Mouse (Mus musculus): ENCODE measurements around the gene Zswim5. TPM values are rescaled to one million over a fixed set of nuclear protein-coding genes. Genes with fewer than 3 reads are reported as not detected.

Gene Zswim5
- polyA plus RNA-seq, 1 experiment from 2014 or later: 1.4 TPM

DNA sequence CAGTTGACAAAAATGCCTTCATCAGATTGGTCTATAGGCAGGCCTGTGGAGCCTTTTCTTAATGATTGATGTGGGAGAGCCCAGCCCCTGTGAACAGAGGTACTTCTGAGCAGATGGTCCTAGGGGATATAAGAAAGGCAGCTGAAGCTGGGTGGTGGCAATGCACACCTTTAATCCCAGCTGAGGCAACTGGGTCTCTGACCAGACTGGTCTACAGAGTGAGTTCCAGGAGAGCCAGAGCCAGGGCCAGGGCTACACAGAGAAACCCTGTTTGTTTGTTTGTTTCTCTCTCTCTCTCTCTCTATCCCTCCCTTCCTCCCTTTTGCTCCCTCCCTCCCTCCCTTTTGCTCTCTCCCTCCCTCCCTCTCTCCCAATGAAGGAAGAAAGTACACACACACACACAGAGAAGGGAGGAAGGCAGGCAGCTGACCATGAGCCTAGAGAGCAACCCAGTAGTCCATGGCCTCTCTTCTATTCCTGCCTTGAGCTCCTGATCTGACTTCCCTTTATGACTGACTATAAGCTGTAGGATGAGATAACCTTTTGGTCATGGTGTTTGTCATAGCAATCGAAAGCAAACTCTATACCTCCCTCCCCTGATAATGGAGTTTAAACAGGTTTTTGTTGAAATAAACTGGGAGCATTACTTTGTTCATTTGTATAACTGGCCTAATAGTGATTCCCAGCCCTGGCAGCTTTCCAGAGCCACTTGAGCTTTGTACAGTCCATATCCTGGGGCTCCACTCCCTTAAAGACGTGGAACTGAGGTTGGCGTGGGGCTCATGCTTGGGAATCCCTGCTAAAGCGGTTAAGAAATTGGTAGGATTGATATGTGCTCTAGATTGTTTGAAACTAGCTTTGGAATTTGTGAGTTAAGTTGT, 17.3 kb downstream of the Zswim5 start:
- 62% methylated on average over 4 of the region's 4 CpGs for WGBS
- TF ChIP-seq CTCF (IDR thresholded peaks at IDR 0.05; ENCODE audit: low read depth): no peak
- Histone ChIP-seq H3K4me1 (replicated peaks; ENCODE audit: insufficient read depth, low read length) (no peaks in the 10 kb centered on the region), H3K4me2 (ENCODE audit: low read length) (no peak overlapping the region), H3K27me3 (ENCODE audit: insufficient read depth, low read length) (no peaks in the 10 kb centered on the region), H3K36me3 (ENCODE audit: insufficient read depth, low read length) (no peaks in the 10 kb centered on the region), H3K9me3 (replicated peaks; ENCODE audit: low read length) (no peaks in the 10 kb centered on the region), H3K9ac (ENCODE audit: low read depth, low read length) (no peak overlapping the region), H3K27ac (no peak overlapping the region), H3K4me3 (replicated peaks; ENCODE audit: low read depth, low read length) (no peak overlapping the region)
- no peak for ATAC-seq (replicated peaks; ENCODE audit: low FRiP score, low read depth)
- no peak for DNase-seq (ENCODE audit: low spot score)

DNA sequence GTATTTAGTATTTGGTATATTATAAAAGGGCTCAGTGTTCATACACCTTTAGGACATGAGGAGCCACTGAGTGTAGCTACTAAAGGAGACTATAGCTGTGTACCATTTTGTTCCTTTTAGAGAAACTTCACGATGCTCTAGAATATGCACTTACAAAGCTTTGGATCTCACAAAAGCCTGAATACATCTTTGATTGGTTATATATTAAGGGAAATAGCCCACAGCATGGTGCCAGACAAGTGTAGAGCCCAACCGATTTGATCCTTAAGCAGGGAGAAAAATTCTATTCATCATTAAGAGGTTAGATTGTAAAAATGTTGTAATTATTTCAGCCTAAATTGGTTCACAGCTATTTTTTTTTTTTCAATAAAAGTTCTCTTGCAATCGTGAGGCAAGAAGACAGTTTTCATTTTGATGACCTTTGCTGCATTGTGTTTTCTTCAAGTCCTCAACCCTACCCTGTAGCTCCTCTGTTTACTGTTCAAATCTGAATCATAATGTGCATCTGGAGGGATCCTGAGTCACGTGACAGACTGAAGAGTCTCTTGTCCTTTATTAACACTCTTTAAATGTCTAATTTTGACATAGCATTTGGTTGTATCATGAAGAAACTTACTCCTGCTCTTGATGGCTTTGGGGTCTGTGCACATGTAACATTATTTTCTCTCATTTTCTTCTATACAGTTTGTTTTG, 33.5 kb downstream of the Zswim5 start:
- Histone ChIP-seq H3K9ac (ENCODE audit: low read depth, low read length) (no peak overlapping the region), H3K4me1 (replicated peaks; ENCODE audit: insufficient read depth, low read length) (no peaks in the 10 kb centered on the region), H3K9me3 (replicated peaks; ENCODE audit: low read length) (no peaks in the 10 kb centered on the region), H3K27ac (no peak overlapping the region), H3K4me2 (ENCODE audit: low read length) (no peak overlapping the region), H3K36me3 (ENCODE audit: insufficient read depth, low read length) (no peaks in the 10 kb centered on the region), H3K4me3 (replicated peaks; ENCODE audit: low read depth, low read length) (no peak overlapping the region), H3K27me3 (ENCODE audit: insufficient read depth, low read length) (no peaks in the 10 kb centered on the region)
- TF ChIP-seq CTCF (IDR thresholded peaks at IDR 0.05; ENCODE audit: low read depth): no peak
- DNase-seq (ENCODE audit: low spot score) (no peak), ATAC-seq (replicated peaks; ENCODE audit: low FRiP score, low read depth) (no peak)
- WGBS: 62% methylated on average over 4 of the region's 4 CpGs

DNA sequence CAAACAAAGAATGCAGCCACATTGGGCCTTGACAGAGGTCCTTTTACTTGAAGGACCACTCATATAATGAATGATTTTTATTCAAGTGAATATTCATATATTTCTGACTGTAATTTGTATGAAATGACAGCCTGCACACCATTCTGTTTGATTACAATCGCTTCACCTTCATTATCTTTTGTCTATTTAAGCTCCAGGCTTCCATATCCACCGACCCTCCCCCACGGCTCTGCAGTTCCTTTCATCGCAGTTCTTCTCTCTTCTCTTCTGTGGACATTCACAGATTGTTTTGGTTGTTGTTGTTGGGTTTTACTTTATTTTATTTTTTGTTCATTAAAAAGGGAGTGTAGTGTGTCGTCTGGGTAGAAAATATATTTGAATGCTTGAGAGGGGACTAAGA, 34.0 kb downstream of the Zswim5 start:
- no peak for DNase-seq (ENCODE audit: low spot score)
- no peaks in the 10 kb centered on the region for H3K27me3 ChIP-seq (ENCODE audit: insufficient read depth, low read length)
- H3K4me3 ChIP-seq (replicated peaks; ENCODE audit: low read depth, low read length): no peak overlapping the region
- H3K27ac ChIP-seq: no peak overlapping the region
- H3K9me3 ChIP-seq (replicated peaks; ENCODE audit: low read length): no peaks in the 10 kb centered on the region
- H3K4me1 ChIP-seq (replicated peaks; ENCODE audit: insufficient read depth, low read length): no peaks in the 10 kb centered on the region
- WGBS: 63% methylated on average over 5 of the region's 5 CpGs
- no peak overlapping the region for H3K9ac ChIP-seq (ENCODE audit: low read depth, low read length)
- no peak for TF ChIP-seq CTCF (IDR thresholded peaks at IDR 0.05; ENCODE audit: low read depth)
- no peaks in the 10 kb centered on the region for H3K36me3 ChIP-seq (ENCODE audit: insufficient read depth, low read length)
- no peak for ATAC-seq (replicated peaks; ENCODE audit: low FRiP score, low read depth)
- no peak overlapping the region for H3K4me2 ChIP-seq (ENCODE audit: low read length)

DNA sequence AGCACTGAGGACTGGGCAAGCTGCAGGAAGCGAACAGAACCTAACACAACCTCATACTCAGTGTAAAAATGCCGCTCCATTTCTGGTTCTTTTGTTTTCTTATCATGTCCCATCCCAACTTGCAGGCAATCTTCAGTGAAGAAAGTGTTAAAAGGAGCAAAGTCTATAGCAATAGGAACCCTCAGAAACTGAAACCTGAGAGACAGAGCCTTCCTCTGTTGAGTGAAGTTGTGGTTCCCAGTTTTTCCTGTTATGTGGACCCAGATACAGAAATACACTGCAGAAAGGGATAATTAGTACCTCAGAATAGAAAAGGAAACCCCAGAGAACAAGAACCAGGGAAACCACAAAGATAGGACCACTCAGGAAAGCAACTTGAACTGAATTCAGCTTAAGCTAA, 36.1 kb downstream of the Zswim5 start:
- Histone ChIP-seq H3K27ac (no peak overlapping the region), H3K9me3 (replicated peaks; ENCODE audit: low read length) (no peaks in the 10 kb centered on the region), H3K4me2 (ENCODE audit: low read length) (no peak overlapping the region), H3K27me3 (ENCODE audit: insufficient read depth, low read length) (no peaks in the 10 kb centered on the region), H3K4me1 (replicated peaks; ENCODE audit: insufficient read depth, low read length) (no peaks in the 10 kb centered on the region), H3K36me3 (ENCODE audit: insufficient read depth, low read length) (no peaks in the 10 kb centered on the region), H3K4me3 (replicated peaks; ENCODE audit: low read depth, low read length) (no peak overlapping the region), H3K9ac (ENCODE audit: low read depth, low read length) (no peak overlapping the region)
- no peak for TF ChIP-seq CTCF (IDR thresholded peaks at IDR 0.05; ENCODE audit: low read depth)
- no peak for ATAC-seq (replicated peaks; ENCODE audit: low FRiP score, low read depth)
- WGBS: 82% methylated on average over 2 of the region's 2 CpGs
- DNase-seq (ENCODE audit: low spot score): no peak

DNA sequence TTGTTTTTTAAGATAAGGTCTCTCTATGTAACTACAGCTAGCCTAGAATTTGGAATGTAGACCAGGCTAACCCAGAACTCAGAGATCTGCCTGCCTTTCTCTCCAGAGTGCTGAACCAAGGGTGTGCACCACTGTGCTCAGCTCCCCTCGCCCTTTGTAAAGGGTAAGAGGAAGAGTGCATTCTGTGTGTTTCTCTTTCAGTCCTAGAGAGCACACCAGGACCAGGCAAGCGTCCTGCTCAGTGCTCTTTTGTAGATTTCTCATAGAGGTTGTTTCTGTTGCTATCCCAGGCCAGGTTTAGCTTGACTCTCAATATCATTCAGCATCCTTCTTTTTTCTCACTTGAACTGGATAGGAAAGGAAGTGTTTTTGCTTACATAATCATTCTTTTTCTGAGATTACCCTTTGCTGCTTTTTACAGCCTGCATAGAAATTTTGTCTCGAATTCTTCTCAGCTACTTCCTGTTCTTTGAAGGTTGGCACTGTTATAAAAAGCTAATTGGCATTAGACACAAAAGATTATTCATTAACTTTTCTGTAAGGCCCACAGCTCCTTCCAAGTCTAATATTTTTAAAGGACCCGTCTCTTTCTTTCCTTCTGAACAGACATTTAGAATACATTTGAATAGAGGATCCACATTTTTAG, 51.0 kb downstream of the Zswim5 start:
- Histone ChIP-seq H3K4me1 (replicated peaks; ENCODE audit: insufficient read depth, low read length) (no peaks in the 10 kb centered on the region), H3K9ac (ENCODE audit: low read depth, low read length) (no peak overlapping the region), H3K36me3 (ENCODE audit: insufficient read depth, low read length) (no peaks in the 10 kb centered on the region), H3K27ac (no peak overlapping the region), H3K27me3 (ENCODE audit: insufficient read depth, low read length) (no peaks in the 10 kb centered on the region), H3K4me3 (replicated peaks; ENCODE audit: low read depth, low read length) (no peak overlapping the region), H3K4me2 (ENCODE audit: low read length) (no peak overlapping the region), H3K9me3 (replicated peaks; ENCODE audit: low read length) (no peaks in the 10 kb centered on the region)
- 43% methylated on average over 4 of the region's 4 CpGs for whole genome bisulfite sequencing
- DNase-seq (ENCODE audit: low spot score) (peak; percentile 6), ATAC-seq (replicated peaks; ENCODE audit: low FRiP score, low read depth) (no peak)
- no peak for TF ChIP-seq CTCF (IDR thresholded peaks at IDR 0.05; ENCODE audit: low read depth)

DNA sequence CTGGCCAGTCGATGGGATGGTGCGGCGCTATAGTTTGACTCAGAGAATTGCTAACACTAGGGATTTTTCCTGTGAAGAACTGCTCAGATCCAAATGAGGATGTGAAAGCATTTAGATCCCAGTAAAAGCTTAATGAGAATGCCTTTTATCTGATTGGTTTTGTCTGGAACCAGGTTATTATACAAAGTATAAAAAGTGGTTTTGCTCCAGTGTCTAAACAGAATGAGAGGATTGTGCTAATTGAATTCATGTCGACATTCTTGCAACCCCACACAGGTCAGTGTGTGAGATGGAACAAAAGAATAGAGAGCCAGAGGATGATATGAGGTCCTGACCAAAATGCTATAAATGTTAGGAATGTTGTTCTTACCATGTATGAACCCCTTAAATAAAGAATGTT, 62.4 kb downstream of the Zswim5 start:
- DNase-seq (ENCODE audit: low spot score) (no peak), ATAC-seq (replicated peaks; ENCODE audit: low FRiP score, low read depth) (no peak)
- Histone ChIP-seq H3K27ac (no peak overlapping the region), H3K4me2 (ENCODE audit: low read length) (no peak overlapping the region), H3K4me1 (replicated peaks; ENCODE audit: insufficient read depth, low read length) (no peaks in the 10 kb centered on the region), H3K36me3 (ENCODE audit: insufficient read depth, low read length) (no peaks in the 10 kb centered on the region), H3K27me3 (ENCODE audit: insufficient read depth, low read length) (no peaks in the 10 kb centered on the region), H3K9me3 (replicated peaks; ENCODE audit: low read length) (no peaks in the 10 kb centered on the region), H3K4me3 (replicated peaks; ENCODE audit: low read depth, low read length) (no peak overlapping the region), H3K9ac (ENCODE audit: low read depth, low read length) (no peak overlapping the region)
- 74% methylated on average over 4 of the region's 4 CpGs for WGBS
- TF ChIP-seq CTCF (IDR thresholded peaks at IDR 0.05; ENCODE audit: low read depth): no peak

All from kidney, postnatal 0 days (tissue).